Mouse (Mus musculus): Measurements from ENCODE around the gene Kcnmb4. TPM values are rescaled to one million over a fixed set of nuclear protein-coding genes. Genes with fewer than 3 reads are reported as not detected.

The Kcnmb4 gene
- 11.3 and 15.3 TPM in 2 replicates for polyA plus RNA-seq (2012; rRNA removed)

GRCm38 (mm10) chr10:116473759-116474549 is at the start of gene Kcnmb4:
Gene Kcnmb4 (minus strand): TSS chr10:116473878.
- peak within 1 kb of the TSS; percentile 47 for H3K4me3 ChIP-seq (replicated peaks; ENCODE audit: extremely low read depth, low read depth, low read length)
- peak; percentile 11 for DNase-seq
- WGBS: under 1% methylated on average over 87 of the region's 92 CpGs
- TF ChIP-seq CTCF (IDR thresholded peaks at IDR 0.05; ENCODE audit: insufficient read depth, low read length) (no peak), POLR2A (IDR thresholded peaks at IDR 0.05; ENCODE audit: borderline replicate concordance, extremely low read depth, low read depth, low read length) (no peak)
- peaks cover 5% of the 10 kb centered on the region for H3K4me1 ChIP-seq (ENCODE audit: control insufficient read depth, insufficient read depth, low read length)

GRCm38 (mm10) chr10:116519588-116519987 is 45.9 kb upstream of the Kcnmb4 start:
- H3K4me1 ChIP-seq (ENCODE audit: control insufficient read depth, insufficient read depth, low read length): no peaks in the 10 kb centered on the region
- 88% methylated on average over 1 of the region's 1 CpGs for WGBS
- DNase-seq: no peak
- TF ChIP-seq CTCF (IDR thresholded peaks at IDR 0.05; ENCODE audit: insufficient read depth, low read length) (no peak), POLR2A (IDR thresholded peaks at IDR 0.05; ENCODE audit: borderline replicate concordance, extremely low read depth, low read depth, low read length) (no peak)
- H3K4me3 ChIP-seq (replicated peaks; ENCODE audit: extremely low read depth, low read depth, low read length): no peak overlapping the region

- H3K4me3 ChIP-seq (replicated peaks; ENCODE audit: extremely low read depth, low read depth, low read length): no peak overlapping the region
- no peak for TF ChIP-seq CTCF (IDR thresholded peaks at IDR 0.05; ENCODE audit: insufficient read depth, low read length)
- TF ChIP-seq POLR2A (IDR thresholded peaks at IDR 0.05; ENCODE audit: borderline replicate concordance, extremely low read depth, low read depth, low read length): no peak
- DNase-seq: no peak
- peaks cover 9% of the 10 kb centered on the region for H3K4me1 ChIP-seq (ENCODE audit: control insufficient read depth, insufficient read depth, low read length)
- 92% methylated on average over 6 of the region's 6 CpGs for WGBS
These were observed 41.9 kb upstream of the Kcnmb4 start for GRCm38 (mm10) chr10:116515590-116515989.

GRCm38 (mm10) chr10:116515158-116515557 is 41.5 kb upstream of the Kcnmb4 start:
- no peak for TF ChIP-seq CTCF (IDR thresholded peaks at IDR 0.05; ENCODE audit: insufficient read depth, low read length)
- no peak for TF ChIP-seq POLR2A (IDR thresholded peaks at IDR 0.05; ENCODE audit: borderline replicate concordance, extremely low read depth, low read depth, low read length)
- WGBS: 85% methylated on average over 4 of the region's 4 CpGs

DNA sequence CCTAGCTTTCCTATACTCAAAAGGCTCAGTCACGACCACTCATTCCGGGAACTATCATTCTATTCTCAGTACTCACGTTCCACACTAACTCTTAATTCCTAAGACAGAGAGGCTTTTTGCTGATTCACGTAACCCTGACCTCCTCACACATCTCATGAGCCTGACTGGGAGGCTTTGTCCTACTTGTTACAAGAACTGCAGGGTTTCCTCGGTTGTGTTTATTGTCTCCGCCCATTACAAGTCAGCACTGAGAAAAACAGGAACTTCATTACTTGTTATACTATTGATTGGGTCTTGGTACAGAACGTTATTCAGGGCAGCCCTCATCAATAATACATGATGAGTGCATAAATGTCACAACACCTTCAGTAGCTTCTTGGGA is 39.6 kb upstream of the Kcnmb4 start:
- H3K4me3 ChIP-seq (replicated peaks; ENCODE audit: extremely low read depth, low read depth, low read length): no peak overlapping the region
- TF ChIP-seq CTCF (IDR thresholded peaks at IDR 0.05; ENCODE audit: insufficient read depth, low read length): no peak
- TF ChIP-seq POLR2A (IDR thresholded peaks at IDR 0.05; ENCODE audit: borderline replicate concordance, extremely low read depth, low read depth, low read length): no peak
- 46% methylated on average over 7 of the region's 7 CpGs for WGBS
- peaks cover 9% of the 10 kb centered on the region for H3K4me1 ChIP-seq (ENCODE audit: control insufficient read depth, insufficient read depth, low read length)
- no peak for DNase-seq

More at GRCm38 (mm10) chr10:116515158-116515557, 41.5 kb upstream of the Kcnmb4 start:
- no peak for DNase-seq
- H3K4me3 ChIP-seq (replicated peaks; ENCODE audit: extremely low read depth, low read depth, low read length): no peak overlapping the region
- peaks cover 9% of the 10 kb centered on the region for H3K4me1 ChIP-seq (ENCODE audit: control insufficient read depth, insufficient read depth, low read length)

- WGBS: 62% methylated on average over 11 of the region's 11 CpGs
- Histone ChIP-seq H3K4me3 (replicated peaks; ENCODE audit: extremely low read depth, low read depth, low read length) (no peak overlapping the region), H3K4me1 (ENCODE audit: control insufficient read depth, insufficient read depth, low read length) (peaks cover 9% of the 10 kb centered on the region)
- DNase-seq: no peak
- TF ChIP-seq POLR2A (IDR thresholded peaks at IDR 0.05; ENCODE audit: borderline replicate concordance, extremely low read depth, low read depth, low read length) (no peak), CTCF (IDR thresholded peaks at IDR 0.05; ENCODE audit: insufficient read depth, low read length) (no peak)
These were observed 39.0 kb upstream of the Kcnmb4 start for GRCm38 (mm10) chr10:116512521-116513253.

DNA sequence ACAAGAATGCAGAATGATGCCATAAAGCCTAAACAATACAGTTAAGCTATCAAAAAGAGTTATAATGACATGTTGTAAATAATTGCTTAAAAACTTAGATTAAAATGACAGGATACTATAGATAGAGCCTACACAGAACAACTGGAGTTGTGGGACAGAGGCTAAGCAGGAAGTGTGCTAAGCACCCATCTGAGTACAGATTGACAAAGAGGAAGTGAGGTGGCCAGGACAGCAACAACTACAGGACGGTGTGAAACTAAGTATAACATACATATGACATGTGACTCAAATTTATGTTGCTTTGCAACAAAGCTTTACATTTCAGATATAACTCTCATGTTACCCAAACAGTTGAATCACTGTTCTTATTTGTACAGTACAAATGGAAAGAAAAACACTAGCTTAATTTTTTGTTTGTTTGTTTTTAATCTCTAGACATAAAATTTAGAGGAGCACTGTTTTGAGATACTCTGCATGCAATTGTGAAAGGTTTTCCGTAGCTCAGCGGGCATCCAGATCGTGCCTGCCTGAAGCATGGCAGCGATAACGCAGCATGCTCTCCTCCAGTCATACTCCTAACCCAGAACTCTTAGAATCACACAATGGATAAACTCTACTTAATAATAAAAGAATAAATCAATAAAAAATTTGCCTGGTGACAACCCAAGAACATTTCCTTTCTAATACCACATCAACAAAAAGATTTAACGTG is 31.8 kb upstream of the Kcnmb4 start:
- no peak for TF ChIP-seq CTCF (IDR thresholded peaks at IDR 0.05; ENCODE audit: insufficient read depth, low read length)
- TF ChIP-seq POLR2A (IDR thresholded peaks at IDR 0.05; ENCODE audit: borderline replicate concordance, extremely low read depth, low read depth, low read length): no peak
- DNase-seq: no peak

DNA sequence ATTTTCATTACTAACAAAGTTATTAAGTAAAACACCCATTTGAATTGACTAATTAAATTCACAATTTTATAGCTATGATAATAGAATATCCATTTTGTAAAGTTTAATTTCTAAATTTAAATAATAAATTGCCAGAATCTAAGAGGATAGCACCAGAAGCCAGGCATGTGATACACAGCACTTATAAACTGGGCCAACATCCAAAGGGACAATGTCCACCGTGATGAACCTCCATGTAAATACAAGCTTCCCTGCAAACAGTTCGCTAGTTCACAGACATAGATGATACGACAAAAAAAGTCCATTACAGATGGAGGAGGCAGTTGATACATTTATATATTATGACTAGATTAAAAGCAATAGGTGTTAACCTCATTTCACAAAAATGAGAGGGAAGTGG is 19.1 kb upstream of the Kcnmb4 start:
- Histone ChIP-seq H3K4me1 (ENCODE audit: control insufficient read depth, insufficient read depth, low read length) (no peaks in the 10 kb centered on the region), H3K4me3 (replicated peaks; ENCODE audit: extremely low read depth, low read depth, low read length) (no peak overlapping the region)
- 71% methylated on average over 3 of the region's 3 CpGs for WGBS
- TF ChIP-seq CTCF (IDR thresholded peaks at IDR 0.05; ENCODE audit: insufficient read depth, low read length) (no peak), POLR2A (IDR thresholded peaks at IDR 0.05; ENCODE audit: borderline replicate concordance, extremely low read depth, low read depth, low read length) (no peak)
- DNase-seq: no peak

More for the DNA sequence above, 31.8 kb upstream of the Kcnmb4 start:
- Histone ChIP-seq H3K4me3 (replicated peaks; ENCODE audit: extremely low read depth, low read depth, low read length) (no peak overlapping the region), H3K4me1 (ENCODE audit: control insufficient read depth, insufficient read depth, low read length) (no peaks in the 10 kb centered on the region)
- 74% methylated on average over 7 of the region's 7 CpGs for WGBS
